Mouse (Mus musculus) limb, embryonic 12.5 days (tissue): Measurements from ENCODE around the gene Zfp146. TPM values are rescaled to one million over a fixed set of nuclear protein-coding genes. Genes with fewer than 3 reads are reported as not detected.

Experiments
- ATAC-seq: fragments of 200-750 bp; cut with Nextera tagmentation; 2 replicates; pipeline ENCODE4 v1.8.0; 2017; ENCODE audit warnings: low read depth, moderate TSS enrichment; ENCODE audit not compliant: insufficient number of reproducible peaks, insufficient read depth, low FRiP score, low TSS enrichment
- H3K27ac ChIP-seq: fragments of 300-500 bp; sonication (generic); 2 replicates; pipeline ENCODE4 v1.5.1; 2016; ENCODE audit warnings: mild to moderate bottlenecking, moderate library complexity
- H3K27me3 ChIP-seq: fragments of 300-500 bp; sonication (generic); 2 replicates; pipeline ENCODE4 v1.6.1; 2016; ENCODE audit warnings: mild to moderate bottlenecking, moderate library complexity
- H3K36me3 ChIP-seq: fragments of 300-500 bp; sonication (generic); 2 replicates; pipeline ENCODE4 v1.6.1; 2016; ENCODE audit warnings: mild to moderate bottlenecking, moderate library complexity
- H3K4me1 ChIP-seq: fragments of 300-500 bp; sonication (generic); replicated peaks from 2 replicates; pipeline ENCODE4 v1.6.1; 2016
- H3K4me2 ChIP-seq: fragments of 300-500 bp; sonication (generic); 2 replicates; pipeline ENCODE4 v1.6.1; 2016; ENCODE audit warnings: mild to moderate bottlenecking, moderate library complexity
- H3K4me3 ChIP-seq: fragments of 300-500 bp; sonication (generic); replicated peaks from 2 replicates; pipeline ENCODE4 v1.5.1; 2016; ENCODE audit warnings: mild to moderate bottlenecking
- H3K9ac ChIP-seq: fragments of 300-500 bp; sonication (generic); replicated peaks from 2 replicates; pipeline ENCODE4 v1.6.1; 2016; ENCODE audit warnings: mild to moderate bottlenecking, moderate library complexity
- H3K9me3 ChIP-seq: fragments of 300-500 bp; sonication (generic); 2 replicates; pipeline ENCODE4 v1.6.1; 2016; ENCODE audit warnings: mild to moderate bottlenecking, moderate library complexity
- WGBS: fragments of 180-500 bp; shearing (Covaris S2); methylation state at CpG from one replicate; pipeline ENCODE4 v1.1.7; 2016; 5-methylcytosine and 5-hydroxymethylcytosine counted together
- polyA plus RNA-seq: library from polyadenylated mRNA; unstranded; fragments of >200 nt; fragmentation: Nextera tagmentation; extraction: Ambion mirVana; gene quantifications from 2 replicates; pipeline ENCODE4 v1.2.1, GENCODE M21; 2016

Gene Zfp146
- polyA plus RNA-seq, 1 experiment from 2014 or later, result 19.1 TPM

DNA sequence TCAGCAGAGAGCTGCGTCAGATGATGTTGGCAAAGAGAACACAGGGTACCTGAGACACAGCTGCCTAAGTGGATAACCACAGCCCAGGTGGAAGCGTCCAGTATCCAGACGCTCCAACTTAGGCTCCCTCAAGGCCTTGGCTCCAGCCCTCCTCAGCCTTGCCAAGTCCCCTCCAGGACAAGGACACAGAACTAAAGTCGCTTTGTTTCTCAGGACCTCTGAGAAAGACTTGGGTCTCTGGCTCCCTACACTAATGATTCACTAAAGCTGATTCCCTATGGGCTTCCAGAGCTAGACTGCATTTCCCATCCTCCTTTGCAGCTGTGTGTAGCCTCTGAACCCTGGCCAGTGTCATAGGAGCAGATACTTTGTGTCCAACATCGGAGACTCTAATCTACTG, 30.6 kb upstream of the Zfp146 start:
- H3K9ac ChIP-seq, result no peak overlapping the region
- no peaks in the 10 kb centered on the region for H3K27me3 ChIP-seq
- H3K27ac ChIP-seq, result no peak overlapping the region
- H3K4me3 ChIP-seq, result no peak overlapping the region
- H3K4me1 ChIP-seq, result peaks cover 18% of the 10 kb centered on the region
- no peaks in the 10 kb centered on the region for H3K9me3 ChIP-seq
- ATAC-seq, result no peak
- H3K4me2 ChIP-seq, result no peak overlapping the region
- WGBS, result 83% methylated on average over 5 of the region's 5 CpGs
- H3K36me3 ChIP-seq, result no peaks in the 10 kb centered on the region

DNA sequence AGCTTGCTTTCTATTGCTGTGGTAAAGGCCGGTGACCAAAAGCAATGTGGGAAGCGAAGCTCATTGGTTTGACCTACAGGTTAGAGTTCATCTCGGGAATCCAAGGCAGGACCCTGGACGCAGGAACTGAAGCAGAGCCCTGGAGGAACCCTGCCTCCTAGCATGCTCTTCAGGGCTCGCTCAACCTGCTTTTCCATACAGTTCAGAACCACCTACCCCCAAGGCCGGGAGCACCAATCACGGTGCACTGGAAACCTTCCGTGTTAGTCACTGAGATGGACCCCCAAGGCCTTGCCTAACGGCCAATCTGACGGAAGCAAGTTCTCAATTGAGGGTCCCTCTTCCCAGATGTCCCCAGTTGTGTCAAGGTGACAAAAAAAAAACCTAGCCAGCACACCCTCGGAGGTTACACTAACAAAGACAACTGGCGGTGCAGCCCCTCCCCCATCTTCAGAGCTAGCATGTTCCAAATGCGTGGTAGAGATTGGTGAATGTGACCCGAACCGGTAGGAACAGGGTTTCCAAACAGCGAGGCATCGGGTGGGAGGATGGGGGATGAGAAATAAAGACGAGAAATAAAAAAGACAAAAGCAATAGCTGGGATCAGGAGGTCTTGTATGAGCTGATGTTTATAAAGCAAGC, 30.1 kb upstream of the Zfp146 start:
- H3K9ac ChIP-seq, result no peak overlapping the region
- H3K9me3 ChIP-seq, result no peaks in the 10 kb centered on the region
- 74% methylated on average over 18 of the region's 18 CpGs for WGBS
- H3K27ac ChIP-seq, result no peak overlapping the region
- H3K4me2 ChIP-seq, result no peak overlapping the region
- no peak for ATAC-seq
- H3K4me1 ChIP-seq, result peaks cover 21% of the 10 kb centered on the region
- no peak overlapping the region for H3K4me3 ChIP-seq
- H3K36me3 ChIP-seq, result no peaks in the 10 kb centered on the region
- no peaks in the 10 kb centered on the region for H3K27me3 ChIP-seq

DNA sequence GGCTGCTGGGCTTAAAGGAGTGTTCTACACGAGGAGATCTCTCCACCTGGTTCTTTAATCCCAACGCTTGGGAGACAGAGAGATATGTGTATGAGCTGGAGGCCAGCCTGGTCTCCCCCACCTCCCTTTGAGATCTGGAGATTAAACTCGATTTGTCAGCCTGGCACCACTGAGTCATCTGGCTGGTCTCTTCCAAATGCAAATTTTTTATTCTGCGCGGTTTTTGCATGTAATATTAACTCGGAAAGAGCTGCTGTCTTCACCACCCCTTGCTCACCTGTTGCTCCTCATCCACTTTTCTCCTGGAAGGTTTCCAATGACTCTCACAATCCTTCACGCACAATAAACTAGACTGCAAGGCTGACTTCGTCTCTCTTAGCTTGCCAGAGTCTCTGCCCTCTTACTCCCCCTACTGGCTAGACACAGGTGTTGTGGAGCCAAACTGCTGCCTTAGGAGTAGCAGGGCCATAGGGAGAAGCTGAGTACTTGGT, 29.0 kb upstream of the Zfp146 start, which contains the start of gene Capns1:
Gene Capns1, minus strand, starts transcription at position 331 of the 491 bp plus-strand sequence.
- H3K27me3 ChIP-seq, result no peaks in the 10 kb centered on the region
- H3K4me3 ChIP-seq, result peak within 1 kb of the TSS; percentile 6; the same call in 1 of the 2 replicates
- H3K27ac ChIP-seq, result peak within 1 kb of the TSS; percentile 62; the same call in 1 of the 2 replicates
- H3K9ac ChIP-seq, result 0 out of 2 replicates have a peak within 1 kb of the TSS, but pooled peaks have one; percentile 6
- peaks cover 19% of the 10 kb centered on the region for H3K4me1 ChIP-seq
- peak within 1 kb of the TSS; percentile 29 for H3K4me2 ChIP-seq
- 12% methylated on average over 8 of the region's 8 CpGs for WGBS
- H3K36me3 ChIP-seq, result no peaks in the 10 kb centered on the region
- H3K9me3 ChIP-seq, result no peaks in the 10 kb centered on the region
- no peak for ATAC-seq

DNA sequence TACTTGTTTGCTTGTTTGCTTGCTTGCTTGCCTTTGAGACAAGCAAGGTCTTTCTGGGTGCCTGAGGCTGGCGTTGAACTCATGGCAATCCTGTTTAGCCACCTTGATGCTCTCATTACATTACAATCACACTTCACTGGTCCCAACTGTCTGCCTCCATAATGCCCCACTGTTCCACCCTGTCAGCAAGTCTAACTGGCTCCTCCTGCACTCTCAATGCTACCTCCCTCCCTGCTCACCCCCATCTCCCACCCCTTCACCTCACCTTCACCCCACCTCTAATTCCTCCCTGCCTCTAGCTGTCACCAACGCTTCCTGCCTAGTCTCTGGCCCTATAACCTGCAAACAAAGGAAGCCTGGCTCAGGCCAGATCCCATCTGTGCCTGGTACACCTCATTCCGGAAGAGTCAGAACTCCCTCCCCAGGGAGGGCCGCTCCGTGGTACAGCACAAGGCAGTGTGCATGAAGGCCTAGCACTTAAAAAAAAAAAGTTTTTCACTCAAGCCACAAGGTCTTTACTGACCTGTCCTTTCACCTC, 28.1 kb upstream of the Zfp146 start:
- Histone ChIP-seq H3K9me3 (no peaks in the 10 kb centered on the region), H3K9ac (no peak overlapping the region), H3K4me2 (no peak overlapping the region), H3K36me3 (peaks cover under 1% of the 10 kb centered on the region; the same call in 1 of the 2 replicates), H3K4me3 (no peak overlapping the region), H3K27me3 (no peaks in the 10 kb centered on the region), H3K4me1 (peaks cover 28% of the 10 kb centered on the region), H3K27ac (0 out of 2 replicates have a peak overlapping the region, but pooled peaks have one; percentile 42)
- WGBS, result 65% methylated on average over 5 of the region's 5 CpGs
- no peak for ATAC-seq

DNA sequence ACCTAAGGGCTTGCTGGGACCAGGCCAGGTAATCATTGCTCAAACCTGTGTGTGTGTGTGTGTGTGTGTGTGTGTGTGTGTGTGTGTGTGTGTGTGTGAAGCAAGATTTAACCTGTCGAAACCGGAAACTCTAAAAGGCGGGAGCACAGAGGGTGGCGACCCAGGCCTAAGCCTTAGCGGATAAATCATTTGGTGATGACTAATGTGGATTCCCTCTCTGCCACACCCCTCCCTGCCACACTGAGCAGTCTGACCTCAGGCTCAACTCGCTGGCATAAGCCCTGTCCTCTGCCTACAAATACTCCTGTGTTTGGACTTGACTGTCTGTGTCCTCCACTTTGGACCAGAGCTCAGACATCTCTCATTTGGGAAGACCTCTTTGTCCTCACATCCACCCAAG, 26.6 kb upstream of the Zfp146 start:
- no peak overlapping the region for H3K27ac ChIP-seq
- H3K9me3 ChIP-seq, result no peaks in the 10 kb centered on the region
- H3K4me1 ChIP-seq, result peaks cover 31% of the 10 kb centered on the region
- H3K36me3 ChIP-seq, result peaks cover 16% of the 10 kb centered on the region
- no peak overlapping the region for H3K4me2 ChIP-seq
- no peak for ATAC-seq
- 79% methylated on average over 2 of the region's 6 CpGs for WGBS
- no peak overlapping the region for H3K9ac ChIP-seq
- no peaks in the 10 kb centered on the region for H3K27me3 ChIP-seq
- no peak overlapping the region for H3K4me3 ChIP-seq

DNA sequence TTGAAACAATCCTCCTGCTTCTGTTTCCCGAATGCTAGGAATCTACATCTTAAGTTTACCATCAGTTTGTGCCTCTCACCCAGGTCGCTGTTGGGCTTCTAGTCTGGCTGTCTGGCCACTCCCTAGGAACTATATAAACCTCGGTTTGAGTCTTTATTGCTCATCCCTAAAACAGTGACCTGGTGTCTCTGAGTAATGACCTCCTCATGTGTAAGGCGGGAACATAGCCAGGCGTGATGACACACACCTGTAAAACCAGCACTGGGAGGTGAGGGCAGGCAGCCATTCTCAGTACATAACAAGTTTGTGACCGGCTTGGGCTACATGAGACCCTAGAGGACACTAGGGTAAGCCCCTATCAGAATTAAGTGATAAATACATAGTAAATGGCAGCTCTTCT, 25.9 kb upstream of the Zfp146 start:
- WGBS, result 60% methylated on average over 6 of the region's 6 CpGs
- no peak for ATAC-seq
- H3K4me2 ChIP-seq, result peak overlapping the region; percentile 85
- peaks cover 23% of the 10 kb centered on the region for H3K36me3 ChIP-seq
- H3K9ac ChIP-seq, result no peak overlapping the region
- no peak overlapping the region for H3K27ac ChIP-seq
- no peaks in the 10 kb centered on the region for H3K27me3 ChIP-seq
- H3K4me3 ChIP-seq, result peak overlapping the region; percentile 74; the same call in 1 of the 2 replicates
- peaks cover 29% of the 10 kb centered on the region for H3K4me1 ChIP-seq
- H3K9me3 ChIP-seq, result no peaks in the 10 kb centered on the region

DNA sequence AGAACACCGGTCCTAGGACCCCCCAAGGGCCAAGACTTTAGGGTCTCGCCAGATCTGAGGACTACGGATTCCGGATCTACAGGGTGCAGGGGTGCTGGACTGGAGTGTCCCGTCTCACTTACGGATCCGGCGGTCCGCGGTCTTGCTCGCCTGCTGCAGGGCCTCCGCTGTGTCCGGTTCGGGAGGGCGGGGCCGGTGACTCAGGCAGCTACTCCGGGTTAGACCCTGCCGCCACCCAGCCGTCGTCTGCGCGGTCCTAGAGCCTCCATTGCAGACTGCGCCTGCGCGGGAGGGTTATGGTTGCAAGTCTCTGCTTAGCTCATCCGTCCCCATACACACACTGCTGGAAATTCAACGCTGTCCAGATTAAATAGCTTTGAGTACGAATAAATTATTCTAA, 25.3 kb upstream of the Zfp146 start:
- no peaks in the 10 kb centered on the region for H3K9me3 ChIP-seq
- H3K4me1 ChIP-seq, result peaks cover 24% of the 10 kb centered on the region
- peak; percentile 82 for ATAC-seq
- under 1% methylated on average over 28 of the region's 28 CpGs for WGBS
- H3K4me3 ChIP-seq, result peak overlapping the region; percentile 74
- peak overlapping the region; percentile 76 for H3K9ac ChIP-seq
- no peaks in the 10 kb centered on the region for H3K27me3 ChIP-seq
- H3K27ac ChIP-seq, result peak overlapping the region; percentile 87
- H3K4me2 ChIP-seq, result peak overlapping the region; percentile 85
- H3K36me3 ChIP-seq, result peaks cover 28% of the 10 kb centered on the region

DNA sequence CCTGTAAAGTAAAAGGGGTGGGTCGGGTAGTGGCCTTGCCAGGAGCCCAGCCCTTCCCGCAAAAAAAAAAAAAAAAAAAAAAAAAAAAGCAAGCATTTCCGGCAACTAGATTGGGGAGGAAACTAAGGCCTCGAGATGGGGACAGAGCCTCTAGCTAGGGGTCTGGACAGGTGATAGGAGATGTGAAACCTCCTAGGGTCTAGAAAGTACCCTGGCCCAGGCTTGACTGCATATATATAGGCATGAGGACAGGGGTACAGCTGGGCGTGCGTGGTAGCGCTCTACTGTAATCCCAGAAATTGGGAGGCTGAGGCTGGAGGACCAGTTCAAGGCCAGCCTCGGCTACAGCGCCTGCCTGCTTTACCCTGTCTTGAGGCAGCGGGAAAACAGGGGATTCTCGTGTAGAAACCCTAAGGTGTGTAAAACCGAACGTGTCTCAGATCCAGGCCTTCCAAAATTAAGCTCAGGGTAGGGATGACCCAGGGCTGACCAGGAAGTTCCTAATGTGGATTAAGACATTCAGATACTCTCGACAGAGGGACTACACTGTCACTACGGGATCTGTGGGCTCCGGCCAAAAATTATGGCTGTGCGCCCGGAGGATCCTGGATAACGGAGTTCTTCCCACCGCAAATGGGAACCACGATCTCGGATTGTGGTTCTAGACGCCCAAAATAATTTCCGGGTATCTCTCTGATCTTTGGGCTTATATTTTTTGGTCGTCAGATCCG, 24.7 kb upstream of the Zfp146 start:
- WGBS, result under 1% methylated on average over 26 of the region's 26 CpGs
- peaks cover 32% of the 10 kb centered on the region for H3K36me3 ChIP-seq
- H3K4me2 ChIP-seq, result peak overlapping the region; percentile 85
- peaks cover 24% of the 10 kb centered on the region for H3K4me1 ChIP-seq
- H3K27me3 ChIP-seq, result no peaks in the 10 kb centered on the region
- peak overlapping the region; percentile 76 for H3K9ac ChIP-seq
- H3K27ac ChIP-seq, result peak overlapping the region; percentile 87
- peak; percentile 13; the same call in 1 of the 2 replicates for ATAC-seq
- H3K4me3 ChIP-seq, result peak overlapping the region; percentile 74
- H3K9me3 ChIP-seq, result no peaks in the 10 kb centered on the region

DNA sequence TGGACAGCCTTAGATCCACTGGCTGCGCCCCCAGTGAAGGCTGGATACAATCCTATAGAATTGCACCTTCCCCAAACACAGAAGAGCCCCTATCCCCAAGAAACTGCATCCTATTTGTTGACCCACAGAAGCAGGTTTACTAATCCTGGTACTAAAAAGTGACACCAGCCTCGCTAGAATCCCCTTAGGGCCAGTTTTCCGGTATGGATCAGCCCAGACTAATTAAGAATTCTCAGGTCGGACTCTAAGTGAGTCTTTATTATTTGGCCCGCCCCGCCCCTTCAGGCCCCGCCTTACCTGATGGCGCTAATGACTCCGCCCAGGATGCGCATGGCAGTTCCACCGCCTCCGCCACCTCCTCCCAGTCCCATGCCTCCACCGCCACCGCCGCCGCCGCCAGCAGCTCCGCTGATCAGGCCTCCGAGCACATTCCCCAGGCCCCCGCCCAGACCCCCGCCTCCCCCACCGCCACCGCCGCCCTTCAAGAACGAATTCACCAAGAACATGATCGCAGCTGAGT, 24.1 kb upstream of the Zfp146 start:
- Histone ChIP-seq H3K9ac (peak overlapping the region; percentile 76), H3K36me3 (peaks cover 38% of the 10 kb centered on the region), H3K4me1 (peaks cover 24% of the 10 kb centered on the region), H3K4me2 (peak overlapping the region; percentile 85), H3K9me3 (no peaks in the 10 kb centered on the region), H3K27ac (peak overlapping the region; percentile 87), H3K27me3 (no peaks in the 10 kb centered on the region), H3K4me3 (peak overlapping the region; percentile 74)
- ATAC-seq, result peak; percentile 54
- under 1% methylated on average over 24 of the region's 26 CpGs for WGBS

DNA sequence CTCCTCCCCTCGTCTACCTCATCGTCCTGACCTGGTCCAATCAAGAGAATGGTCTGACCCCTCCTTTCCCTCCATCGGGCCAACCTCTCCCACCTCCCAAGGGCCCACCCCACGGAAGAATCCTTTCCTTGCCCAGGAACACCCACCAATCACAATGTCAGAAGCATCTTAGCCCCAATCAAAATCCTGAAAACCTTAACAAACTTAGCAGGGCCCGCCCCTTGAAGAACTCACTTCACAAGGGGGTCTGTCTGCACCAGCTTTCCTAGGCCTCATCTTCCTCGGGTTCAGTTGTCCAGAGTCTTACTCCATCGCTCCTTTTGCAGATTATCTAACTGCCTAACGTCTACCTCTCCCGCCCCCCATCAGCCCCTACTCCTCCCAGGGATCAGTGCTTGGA, 23.5 kb upstream of the Zfp146 start:
- Histone ChIP-seq H3K4me2 (peak overlapping the region; percentile 85), H3K4me1 (peaks cover 20% of the 10 kb centered on the region), H3K9ac (peak overlapping the region; percentile 76), H3K27me3 (no peaks in the 10 kb centered on the region), H3K9me3 (no peaks in the 10 kb centered on the region), H3K27ac (peak overlapping the region; percentile 87), H3K4me3 (peak overlapping the region; percentile 74), H3K36me3 (peaks cover 44% of the 10 kb centered on the region)
- WGBS, result 16% methylated on average over 9 of the region's 9 CpGs
- no peak for ATAC-seq

DNA sequence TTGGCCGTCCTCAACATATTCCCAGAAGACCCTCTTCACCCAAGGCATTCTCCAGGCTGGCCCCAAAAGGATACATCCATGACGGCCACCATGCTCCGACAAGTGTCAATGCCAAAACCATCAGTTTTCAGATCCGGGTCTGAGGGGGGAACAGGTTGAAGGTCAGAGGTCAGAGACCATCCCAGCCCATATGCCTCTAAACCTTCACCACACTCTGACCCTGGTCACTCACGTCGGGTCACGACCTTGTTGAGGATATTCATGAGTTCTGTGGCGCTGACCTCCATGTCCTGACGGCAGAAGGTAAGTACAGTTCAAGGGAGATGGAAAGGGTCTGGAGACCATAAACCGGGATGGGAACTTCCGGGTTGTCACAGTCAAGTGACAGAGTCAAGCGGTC, 22.5 kb upstream of the Zfp146 start:
- H3K4me1 ChIP-seq, result peaks cover 20% of the 10 kb centered on the region
- ATAC-seq, result no peak
- H3K9ac ChIP-seq, result 0 out of 2 replicates have a peak overlapping the region, but pooled peaks have one; percentile 76
- peak overlapping the region; percentile 85 for H3K4me2 ChIP-seq
- H3K27me3 ChIP-seq, result no peaks in the 10 kb centered on the region
- no peak overlapping the region for H3K27ac ChIP-seq
- 88% methylated on average over 12 of the region's 12 CpGs for WGBS
- 0 out of 2 replicates have a peak overlapping the region, but pooled peaks have one; percentile 74 for H3K4me3 ChIP-seq
- H3K9me3 ChIP-seq, result no peaks in the 10 kb centered on the region
- peaks cover 54% of the 10 kb centered on the region for H3K36me3 ChIP-seq
